Mouse (Mus musculus): ENCODE results near the gene Iqgap2.

- no peak for TF ChIP-seq POLR2A (IDR thresholded peaks at IDR 0.05; ENCODE audit: low read depth, low read length)
- no peak for TF ChIP-seq CTCF (IDR thresholded peaks at IDR 0.05; ENCODE audit: borderline replicate concordance, insufficient read depth, low read length)
These were observed 291.8 kb downstream of the Iqgap2 start for GRCm38 (mm10) chr13:95599833-95600359.

Measured in embryonic fibroblast, embryonic 13.5 days (primary cell).